Mouse (Mus musculus) liver, embryonic 14.5 days (tissue): ENCODE measurements at regions not wholly inside any gene's neighbourhood (a gene's known extent, or its start where the extent isn't known, plus 50 kb on each side); places are given as distances from the start of the nearest gene placed in this dataset.

ENCODE experiments used
- CTCF ChIP-seq: IDR thresholded peaks from 2 replicates; pipeline ENCODE4 v1.5.1; 2016; ENCODE audit warnings: antibody characterized with exemption, low read depth, control low read depth
- EP300 ChIP-seq: IDR thresholded peaks from 2 replicates; pipeline ENCODE4 v1.6.1; 2016; ENCODE audit warnings: antibody characterized with exemption, low read depth

DNA sequence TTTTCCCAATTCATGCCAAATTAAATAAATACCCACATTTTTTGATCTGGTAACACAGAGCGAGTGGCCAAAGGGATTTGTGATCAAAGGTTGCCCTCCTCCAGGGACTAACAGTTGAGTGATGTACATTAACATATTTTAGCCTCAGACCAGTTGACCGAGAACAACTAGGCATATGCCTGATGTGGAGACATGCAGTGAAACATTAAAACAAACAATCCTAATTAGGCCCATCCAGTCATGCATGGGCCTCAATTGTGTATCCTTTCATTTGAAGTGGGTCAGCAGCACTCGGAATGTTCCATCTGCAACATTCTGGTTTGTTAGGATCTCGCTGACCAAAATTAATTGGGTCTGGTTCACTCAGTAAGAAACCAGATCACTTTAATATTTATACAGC, 199.4 kb upstream of the Pik3r1 start:
- TF ChIP-seq EP300 = no peak
- TF ChIP-seq CTCF = no peak
